In genomic region chr7:4842634-4843131, GRCm38 (mm10) we compare ENCODE assay signal across 8 mouse cellular contexts. TPM values are rescaled to one million over a fixed set of nuclear protein-coding genes. Genes with fewer than 3 reads are reported as not detected.
DNase-seq lines count a peak whose midpoint lies in the region; ATAC-seq and TF ChIP-seq lines count a peak whose summit lies in the region.

No protein-coding gene starts in this region.

- 1% methylated on average over 16 of the region's 16 CpGs for whole genome bisulfite sequencing in embryonic facial prominence, embryonic 12.5 days
- WGBS in intestine, postnatal 0 days = 1% methylated on average over 16 of the region's 16 CpGs

- TF ChIP-seq CTCF in intestine, postnatal 0 days (IDR thresholded peaks at IDR 0.05; ENCODE audit: low read depth) = no peak

- peak; percentile 71 for ATAC-seq in embryonic facial prominence, embryonic 12.5 days (ENCODE audit: insufficient number of reproducible peaks, insufficient read depth, low FRiP score, low TSS enrichment)
- peak; percentile 33; the same call in 1 of the 2 replicates for ATAC-seq in intestine, postnatal 0 days

- peaks cover 81% of the 10 kb centered on the region for H3K27me3 ChIP-seq in embryonic facial prominence, embryonic 12.5 days
- peaks cover 61% of the 10 kb centered on the region for H3K27me3 ChIP-seq in intestine, postnatal 0 days (replicated peaks; ENCODE audit: control insufficient read depth, insufficient read depth, low read length)

- H3K9me3 ChIP-seq in embryonic facial prominence, embryonic 12.5 days = no peaks in the 10 kb centered on the region
- no peaks in the 10 kb centered on the region for H3K9me3 ChIP-seq in intestine, postnatal 0 days (ENCODE audit: control insufficient read depth)

- H3K36me3 ChIP-seq in embryonic facial prominence, embryonic 12.5 days = no peaks in the 10 kb centered on the region
- H3K36me3 ChIP-seq in intestine, postnatal 0 days (ENCODE audit: control insufficient read depth, insufficient read depth) = no peaks in the 10 kb centered on the region

- H3K4me3 ChIP-seq in embryonic facial prominence, embryonic 12.5 days = peak overlapping the region; percentile 12
- peak overlapping the region; percentile 14 for H3K4me3 ChIP-seq in intestine, postnatal 0 days (ENCODE audit: low read depth, low read length)

- peaks cover 21% of the 10 kb centered on the region for H3K4me1 ChIP-seq in embryonic facial prominence, embryonic 12.5 days
- 0 out of 2 replicates have a peak, but pooled peaks cover 3% of the 10 kb centered on the region for H3K4me1 ChIP-seq in intestine, postnatal 0 days (replicated peaks; ENCODE audit: control insufficient read depth, insufficient read depth, low read length)

- H3K9ac ChIP-seq in embryonic facial prominence, embryonic 12.5 days = no peak overlapping the region
- H3K9ac ChIP-seq in intestine, postnatal 0 days (ENCODE audit: low read depth, low read length) = no peak overlapping the region

- peak; percentile 54 for DNase-seq in thymus, postnatal 0 days (ENCODE audit: low spot score)
- DNase-seq in thymus, postnatal 10 days (ENCODE audit: low spot score in 2 of 2) = no peak
- DNase-seq in lung, postnatal 36 days = peak; percentile 35
- peak; percentile 57 for DNase-seq in right cerebral cortex, postnatal 4 days
- no peak for DNase-seq in cerebellum, postnatal 25 days
- DNase-seq in adrenal gland, adult 8-10 months = no peak

- no peak overlapping the region for H3K27ac ChIP-seq in embryonic facial prominence, embryonic 12.5 days
- H3K27ac ChIP-seq in intestine, postnatal 0 days (ENCODE audit: low read depth, low read length) = no peak overlapping the region

- H3K4me2 ChIP-seq in embryonic facial prominence, embryonic 12.5 days (replicated peaks) = peak overlapping the region; percentile 92
- peak overlapping the region; percentile 31 for H3K4me2 ChIP-seq in intestine, postnatal 0 days (replicated peaks; ENCODE audit: low read depth)

RNA-seq across cellular contexts. Expression of gene Shisa7, which starts 1.8 kb away (rescaled TPM):
- not detected in 2 replicates for polyA plus RNA-seq in thymus, postnatal 0 days (2015; fragmentation: Nextera tagmentation; extraction: Ambion mirVana)
- 0.48 and 0.52 TPM in 2 replicates for polyA plus RNA-seq in embryonic facial prominence, embryonic 12.5 days (2016; fragmentation: Nextera tagmentation; extraction: Ambion mirVana)
- polyA plus RNA-seq in intestine, postnatal 0 days (2015; fragmentation: Nextera tagmentation; extraction: Ambion mirVana) = 0.07 and 0.09 TPM in 2 replicates
- total RNA-seq in adrenal gland, adult 8-10 months (2022) = 1 to 10 TPM; 2.0 to 5.6 (median 4.0) TPM

RNA-seq across cellular contexts. Expression of gene Isoc2b, which starts 27.4 kb away (rescaled TPM):
- 19.9 and 22.0 TPM in 2 replicates for polyA plus RNA-seq in thymus, postnatal 0 days (2015; fragmentation: Nextera tagmentation; extraction: Ambion mirVana)
- 4.1 and 4.4 TPM in 2 replicates for polyA plus RNA-seq in embryonic facial prominence, embryonic 12.5 days (2016; fragmentation: Nextera tagmentation; extraction: Ambion mirVana)
- 12.5 and 15.5 TPM in 2 replicates for polyA plus RNA-seq in intestine, postnatal 0 days (2015; fragmentation: Nextera tagmentation; extraction: Ambion mirVana)
- 10 to 100 TPM; 14.0 to 28.7 (median 19.1) TPM for total RNA-seq in adrenal gland, adult 8-10 months (2022)

RNA-seq across cellular contexts. Expression of gene Ube2s, which starts 30.3 kb away (rescaled TPM):
- 413 and 414 TPM in 2 replicates for polyA plus RNA-seq in thymus, postnatal 0 days (2015; fragmentation: Nextera tagmentation; extraction: Ambion mirVana)
- 422 and 452 TPM in 2 replicates for polyA plus RNA-seq in embryonic facial prominence, embryonic 12.5 days (2016; fragmentation: Nextera tagmentation; extraction: Ambion mirVana)
- polyA plus RNA-seq in intestine, postnatal 0 days (2015; fragmentation: Nextera tagmentation; extraction: Ambion mirVana) = 116 and 126 TPM in 2 replicates
- total RNA-seq in adrenal gland, adult 8-10 months (2022) = 100 to 1,000 TPM in 3 of 4 experiments, 10 to 100 TPM in 1; 96.8 to 127 (median 118) TPM

RNA-seq across cellular contexts. Expression of gene Isoc2a, which starts 34.3 kb away (rescaled TPM):
- 0.72 and 0.81 TPM in 2 replicates for polyA plus RNA-seq in thymus, postnatal 0 days (2015; fragmentation: Nextera tagmentation; extraction: Ambion mirVana)
- 0.74 and 0.93 TPM in 2 replicates for polyA plus RNA-seq in embryonic facial prominence, embryonic 12.5 days (2016; fragmentation: Nextera tagmentation; extraction: Ambion mirVana)
- polyA plus RNA-seq in intestine, postnatal 0 days (2015; fragmentation: Nextera tagmentation; extraction: Ambion mirVana) = 1.3 and 1.6 TPM in 2 replicates
- 10 to 100 TPM; 21.8 to 38.6 (median 30.3) TPM for total RNA-seq in adrenal gland, adult 8-10 months (2022)

RNA-seq across cellular contexts. Expression of gene Rpl28, which starts 50.0 kb away (rescaled TPM):
- polyA plus RNA-seq in thymus, postnatal 0 days (2015; fragmentation: Nextera tagmentation; extraction: Ambion mirVana) = 546 and 590 TPM in 2 replicates
- 388 and 404 TPM in 2 replicates for polyA plus RNA-seq in embryonic facial prominence, embryonic 12.5 days (2016; fragmentation: Nextera tagmentation; extraction: Ambion mirVana)
- 419 and 467 TPM in 2 replicates for polyA plus RNA-seq in intestine, postnatal 0 days (2015; fragmentation: Nextera tagmentation; extraction: Ambion mirVana)
- 100 to 1,000 TPM; 593 to 922 (median 693) TPM for total RNA-seq in adrenal gland, adult 8-10 months (2022)

Comparison
In these comparisons a context has a peak if more than half of its experiments do, and no peak if none do; other contexts are left out.
1. DNase-seq: peak in thymus, postnatal 0 days (single experiment), lung, postnatal 36 days (single experiment) and right cerebral cortex, postnatal 4 days (single experiment); none in thymus, postnatal 10 days (0 of 2), cerebellum, postnatal 25 days (0 of 2) and adrenal gland, adult 8-10 months (single experiment).